Mouse (Mus musculus): ENCODE results near the gene Basp1.

- TF ChIP-seq CTCF (IDR thresholded peaks at IDR 0.05; ENCODE audit: low read depth) (no peak), EP300 (IDR thresholded peaks at IDR 0.05; ENCODE audit: low read depth) (no peak)
Measured at GRCm38 (mm10) chr15:25331877-25332445, 81.6 kb downstream of the Basp1 start.
